Mouse (Mus musculus) CH12.LX (cell line): ENCODE measurements around the gene Celsr2.

Experiments used
- CTCF ChIP-seq, 2 experiments: IDR thresholded peaks in 1 of 2; conservative IDR thresholded peaks in 1 of 2; 2 replicates each; pipeline ENCODE4 v1.5.1; 2011 to 2012; ENCODE audit warnings: low read depth in 2 of 2, low read length in 2 of 2, improper control_type of control experiment in 1 of 2, inconsistent platforms in 1 of 2, mild to moderate bottlenecking in 1 of 2, moderate library complexity in 1 of 2
- E2F4 ChIP-seq: IDR thresholded peaks from 2 replicates; pipeline ENCODE4 v1.6.1; 2011; ENCODE audit warnings: low read depth, low read length, improper control_type of control experiment; ENCODE audit not compliant: insufficient replicate concordance
- EP300 ChIP-seq: IDR thresholded peaks from 2 replicates; pipeline ENCODE4 v1.6.1; 2011; ENCODE audit warnings: low read length, improper control_type of control experiment
- IRF4 ChIP-seq: IDR thresholded peaks from 2 replicates; pipeline ENCODE4 v1.6.1; 2014; ENCODE audit warnings: low read depth, mild to moderate bottlenecking, inconsistent platforms, low read length, improper control_type of control experiment
- KAT2A ChIP-seq: IDR thresholded peaks from 2 replicates; pipeline ENCODE4 v1.6.1; 2012; ENCODE audit warnings: low read length, improper control_type of control experiment, inconsistent platforms; ENCODE audit not compliant: insufficient replicate concordance
- MAFK ChIP-seq: IDR thresholded peaks from 2 replicates; pipeline ENCODE4 v1.6.1; 2011; ENCODE audit warnings: low read length, improper control_type of control experiment; ENCODE audit not compliant: insufficient replicate concordance
- MAX ChIP-seq: IDR thresholded peaks from 2 replicates; pipeline ENCODE4 v1.6.1; 2011; ENCODE audit warnings: low read length, improper control_type of control experiment
- NELFE ChIP-seq: IDR thresholded peaks from 2 replicates; pipeline ENCODE4 v1.6.1; 2011; ENCODE audit warnings: low read depth, low read length, improper control_type of control experiment
- POLR2A ChIP-seq: IDR thresholded peaks from 2 replicates; pipeline ENCODE4 v1.6.1; 2011; ENCODE audit warnings: low read depth, mild to moderate bottlenecking, improper control_type of control experiment, low read length
- POLR2AphosphoS2 ChIP-seq: IDR thresholded peaks from 2 replicates; pipeline ENCODE4 v1.6.1; 2011; ENCODE audit warnings: low read depth, low read length, improper control_type of control experiment
- SIN3A ChIP-seq: IDR thresholded peaks from 2 replicates; pipeline ENCODE4 v1.6.1; 2012; ENCODE audit warnings: low read length, improper control_type of control experiment, inconsistent platforms
- SMC3 ChIP-seq: IDR thresholded peaks from 2 replicates; pipeline ENCODE4 v1.6.1; 2011; ENCODE audit warnings: low read depth, low read length, improper control_type of control experiment
- USF1 ChIP-seq: IDR thresholded peaks from 2 replicates; pipeline ENCODE4 v1.6.1; 2014; ENCODE audit warnings: low read depth, mild to moderate bottlenecking, inconsistent platforms, low read length, improper control_type of control experiment
- ZMIZ1 ChIP-seq: IDR thresholded peaks from 2 replicates; pipeline ENCODE4 v1.6.1; 2012; ENCODE audit warnings: low read depth, mild to moderate bottlenecking, inconsistent platforms, low read length, improper control_type of control experiment

DNA sequence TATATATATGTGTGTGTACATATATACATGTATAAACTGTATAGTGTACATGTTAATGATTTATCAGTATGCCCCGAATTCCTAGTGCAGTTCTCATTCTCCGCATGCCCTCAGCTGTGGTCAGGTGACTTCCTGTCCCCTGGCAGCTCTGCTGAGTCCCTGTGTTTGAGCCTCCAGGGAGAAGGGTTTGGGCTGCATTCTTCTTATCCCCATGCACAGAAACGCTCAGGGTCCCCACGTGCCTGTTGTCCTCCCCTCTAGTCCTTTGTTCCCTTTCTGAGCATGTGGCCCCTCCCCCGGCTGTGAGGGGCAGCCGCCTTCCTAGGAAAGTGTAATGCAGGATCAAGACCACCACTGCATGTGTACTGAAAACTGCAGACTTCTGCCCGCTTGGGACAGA is 54.5 kb downstream of the Celsr2 start:
- TF ChIP-seq ZMIZ1 (no peak), EP300 (no peak), CTCF (conservative IDR thresholded peaks at IDR 0.05 in 1 of 2, IDR thresholded peaks at IDR 0.05 in 1 of 2; ENCODE audit: low read depth in 2 of 2, low read length in 2 of 2) (no peak), KAT2A (no peak), SMC3 (no peak), MAX (no peak), POLR2A (no peak), NELFE (no peak), POLR2AphosphoS2 (no peak), E2F4 (no peak), IRF4 (no peak), MAFK (no peak), USF1 (no peak), SIN3A (no peak)
